Mouse (Mus musculus): ENCODE data around the gene Rassf2. TPM values are rescaled to one million over a fixed set of nuclear protein-coding genes. Genes with fewer than 3 reads are reported as not detected.

The Rassf2 gene
- total and polyA plus RNA-seq, 2 experiments from 2014 or later = 16.7 to 37.8 TPM

GRCm38 (mm10) chr2:131971098-131971497 is 59.0 kb downstream of the Rassf2 start:
- DNase-seq (ENCODE audit: low spot score) = no peak
- Histone ChIP-seq H3K4me2 (ENCODE audit: low read depth, low read length, poor library complexity, severe bottlenecking) (no peak overlapping the region), H3K9ac (replicated peaks; ENCODE audit: low read length, poor library complexity, severe bottlenecking) (no peak overlapping the region), H3K4me3 (ENCODE audit: low read depth, low read length) (no peak overlapping the region), H3K27ac (ENCODE audit: low read depth, low read length) (no peak overlapping the region), H3K36me3 (ENCODE audit: insufficient read depth, low read length) (no peaks in the 10 kb centered on the region), H3K4me1 (ENCODE audit: insufficient read depth, low read length) (no peaks in the 10 kb centered on the region), H3K9me3 (ENCODE audit: low read length) (no peaks in the 10 kb centered on the region), H3K27me3 (ENCODE audit: insufficient read depth, low read length) (no peaks in the 10 kb centered on the region)
- ATAC-seq (ENCODE audit: low FRiP score) = no peak
- no peak for TF ChIP-seq CTCF (IDR thresholded peaks at IDR 0.05)
- 62% methylated on average over 4 of the region's 4 CpGs for WGBS

GRCm38 (mm10) chr2:131970597-131970996 is 59.5 kb downstream of the Rassf2 start:
- no peak for TF ChIP-seq CTCF (IDR thresholded peaks at IDR 0.05)
- no peak for DNase-seq (ENCODE audit: low spot score)
- H3K27me3 ChIP-seq (ENCODE audit: insufficient read depth, low read length) = no peaks in the 10 kb centered on the region
- H3K27ac ChIP-seq (ENCODE audit: low read depth, low read length) = no peak overlapping the region
- H3K4me1 ChIP-seq (ENCODE audit: insufficient read depth, low read length) = no peaks in the 10 kb centered on the region
- 87% methylated on average over 2 of the region's 2 CpGs for WGBS
- no peaks in the 10 kb centered on the region for H3K9me3 ChIP-seq (ENCODE audit: low read length)
- H3K36me3 ChIP-seq (ENCODE audit: insufficient read depth, low read length) = no peaks in the 10 kb centered on the region
- H3K9ac ChIP-seq (replicated peaks; ENCODE audit: low read length, poor library complexity, severe bottlenecking) = no peak overlapping the region
- ATAC-seq (ENCODE audit: low FRiP score) = no peak
- no peak overlapping the region for H3K4me3 ChIP-seq (ENCODE audit: low read depth, low read length)
- H3K4me2 ChIP-seq (ENCODE audit: low read depth, low read length, poor library complexity, severe bottlenecking) = no peak overlapping the region

GRCm38 (mm10) chr2:131961671-131962070 is 68.4 kb downstream of the Rassf2 start:
- no peak overlapping the region for H3K4me3 ChIP-seq (ENCODE audit: low read depth, low read length)
- 78% methylated on average over 2 of the region's 2 CpGs for WGBS

GRCm38 (mm10) chr2:131957731-131958222 is 72.3 kb downstream of the Rassf2 start:
- 58% methylated on average over 9 of the region's 9 CpGs for WGBS
- no peak for ATAC-seq (ENCODE audit: low FRiP score)

More at GRCm38 (mm10) chr2:131961671-131962070, 68.4 kb downstream of the Rassf2 start:
- Histone ChIP-seq H3K4me2 (ENCODE audit: low read depth, low read length, poor library complexity, severe bottlenecking) (no peak overlapping the region), H3K27ac (ENCODE audit: low read depth, low read length) (no peak overlapping the region), H3K36me3 (ENCODE audit: insufficient read depth, low read length) (no peaks in the 10 kb centered on the region), H3K9me3 (ENCODE audit: low read length) (no peaks in the 10 kb centered on the region), H3K9ac (replicated peaks; ENCODE audit: low read length, poor library complexity, severe bottlenecking) (no peak overlapping the region), H3K4me1 (ENCODE audit: insufficient read depth, low read length) (no peaks in the 10 kb centered on the region), H3K27me3 (ENCODE audit: insufficient read depth, low read length) (no peaks in the 10 kb centered on the region)
- DNase-seq (ENCODE audit: low spot score) (no peak), ATAC-seq (ENCODE audit: low FRiP score) (no peak)
- TF ChIP-seq CTCF (IDR thresholded peaks at IDR 0.05) = no peak

GRCm38 (mm10) chr2:131956336-131957256 is 73.5 kb downstream of the Rassf2 start:
- H3K4me3 ChIP-seq (ENCODE audit: low read depth, low read length) = no peak overlapping the region
- WGBS = 90% methylated on average over 7 of the region's 7 CpGs

More at GRCm38 (mm10) chr2:131957731-131958222, 72.3 kb downstream of the Rassf2 start:
- Histone ChIP-seq H3K36me3 (ENCODE audit: insufficient read depth, low read length) (no peaks in the 10 kb centered on the region), H3K9me3 (ENCODE audit: low read length) (no peaks in the 10 kb centered on the region), H3K27me3 (ENCODE audit: insufficient read depth, low read length) (peaks cover 10% of the 10 kb centered on the region), H3K27ac (ENCODE audit: low read depth, low read length) (no peak overlapping the region), H3K4me3 (ENCODE audit: low read depth, low read length) (no peak overlapping the region), H3K4me1 (ENCODE audit: insufficient read depth, low read length) (no peaks in the 10 kb centered on the region), H3K4me2 (ENCODE audit: low read depth, low read length, poor library complexity, severe bottlenecking) (no peak overlapping the region), H3K9ac (replicated peaks; ENCODE audit: low read length, poor library complexity, severe bottlenecking) (no peak overlapping the region)
- no peak for DNase-seq (ENCODE audit: low spot score)
- no peak for TF ChIP-seq CTCF (IDR thresholded peaks at IDR 0.05)

GRCm38 (mm10) chr2:131955264-131955663 is 74.8 kb downstream of the Rassf2 start:
- no peak overlapping the region for H3K9ac ChIP-seq (replicated peaks; ENCODE audit: low read length, poor library complexity, severe bottlenecking)
- H3K36me3 ChIP-seq (ENCODE audit: insufficient read depth, low read length) = no peaks in the 10 kb centered on the region
- no peaks in the 10 kb centered on the region for H3K4me1 ChIP-seq (ENCODE audit: insufficient read depth, low read length)
- no peak for TF ChIP-seq CTCF (IDR thresholded peaks at IDR 0.05)
- H3K4me2 ChIP-seq (ENCODE audit: low read depth, low read length, poor library complexity, severe bottlenecking) = peak overlapping the region; percentile 62
- H3K27me3 ChIP-seq (ENCODE audit: insufficient read depth, low read length) = peaks cover 11% of the 10 kb centered on the region
- WGBS = 5% methylated on average over 17 of the region's 17 CpGs
- peak overlapping the region; percentile 39 for H3K4me3 ChIP-seq (ENCODE audit: low read depth, low read length)
- DNase-seq (ENCODE audit: low spot score) (peak; percentile 51), ATAC-seq (ENCODE audit: low FRiP score) (peak; percentile 60; the same call in 1 of the 2 replicates)
- H3K27ac ChIP-seq (ENCODE audit: low read depth, low read length) = no peak overlapping the region
- no peaks in the 10 kb centered on the region for H3K9me3 ChIP-seq (ENCODE audit: low read length)

More at GRCm38 (mm10) chr2:131956336-131957256, 73.5 kb downstream of the Rassf2 start:
- no peaks in the 10 kb centered on the region for H3K9me3 ChIP-seq (ENCODE audit: low read length)
- H3K4me2 ChIP-seq (ENCODE audit: low read depth, low read length, poor library complexity, severe bottlenecking) = no peak overlapping the region
- peaks cover 11% of the 10 kb centered on the region for H3K27me3 ChIP-seq (ENCODE audit: insufficient read depth, low read length)
- no peak overlapping the region for H3K9ac ChIP-seq (replicated peaks; ENCODE audit: low read length, poor library complexity, severe bottlenecking)
- no peaks in the 10 kb centered on the region for H3K36me3 ChIP-seq (ENCODE audit: insufficient read depth, low read length)
- no peak for ATAC-seq (ENCODE audit: low FRiP score)
- H3K27ac ChIP-seq (ENCODE audit: low read depth, low read length) = no peak overlapping the region
- DNase-seq (ENCODE audit: low spot score) = no peak
- no peaks in the 10 kb centered on the region for H3K4me1 ChIP-seq (ENCODE audit: insufficient read depth, low read length)
- no peak for TF ChIP-seq CTCF (IDR thresholded peaks at IDR 0.05)

Measured in midbrain, postnatal 0 days (tissue).